Mouse (Mus musculus): Measurements from ENCODE around the gene Ciao2b. TPM values are rescaled to one million over a fixed set of nuclear protein-coding genes. Genes with fewer than 3 reads are reported as not detected.

Gene Ciao2b
- total RNA-seq, 2 experiments from 2014 or later, result 24.9 to 35.8 TPM

GRCm38 (mm10) chr8:104624161-104624560, 17.6 kb downstream of the Ciao2b start, which contains the start of gene Cdh16:
TSS of gene Cdh16 (minus strand) at chr8:104624396.
- DNase-seq (ENCODE audit: extremely low spot score in 1 of 2, low spot score in 1 of 2), result no peak

DNA sequence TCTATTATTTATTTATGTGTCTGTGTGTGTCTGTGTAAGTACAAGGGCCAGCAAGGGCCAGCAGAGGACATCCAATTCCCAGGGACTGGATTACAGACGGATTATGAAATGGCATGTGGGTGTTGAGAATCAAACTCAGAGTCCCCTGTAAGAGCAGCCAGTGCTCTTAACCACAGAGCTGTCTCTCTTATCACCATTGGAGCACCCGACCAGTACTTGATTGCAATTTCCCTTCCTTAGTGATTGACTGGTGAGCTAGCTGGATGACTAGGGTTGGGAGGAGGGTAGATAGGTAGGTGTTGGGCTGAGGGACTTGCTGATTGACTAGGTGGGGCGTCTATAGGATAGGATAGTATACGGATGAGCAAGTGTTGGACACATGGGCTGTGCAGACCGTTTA, 21.0 kb downstream of the Ciao2b start:
- DNase-seq (ENCODE audit: extremely low spot score in 1 of 2, low spot score in 1 of 2), result no peak

GRCm38 (mm10) chr8:104613119-104613518, 28.6 kb downstream of the Ciao2b start:
- DNase-seq (ENCODE audit: extremely low spot score in 1 of 2, low spot score in 1 of 2), result no peak

- no peak for DNase-seq (ENCODE audit: extremely low spot score in 1 of 2, low spot score in 1 of 2)
These were observed 30.2 kb downstream of the Ciao2b start for GRCm38 (mm10) chr8:104611613-104612012.

DNA sequence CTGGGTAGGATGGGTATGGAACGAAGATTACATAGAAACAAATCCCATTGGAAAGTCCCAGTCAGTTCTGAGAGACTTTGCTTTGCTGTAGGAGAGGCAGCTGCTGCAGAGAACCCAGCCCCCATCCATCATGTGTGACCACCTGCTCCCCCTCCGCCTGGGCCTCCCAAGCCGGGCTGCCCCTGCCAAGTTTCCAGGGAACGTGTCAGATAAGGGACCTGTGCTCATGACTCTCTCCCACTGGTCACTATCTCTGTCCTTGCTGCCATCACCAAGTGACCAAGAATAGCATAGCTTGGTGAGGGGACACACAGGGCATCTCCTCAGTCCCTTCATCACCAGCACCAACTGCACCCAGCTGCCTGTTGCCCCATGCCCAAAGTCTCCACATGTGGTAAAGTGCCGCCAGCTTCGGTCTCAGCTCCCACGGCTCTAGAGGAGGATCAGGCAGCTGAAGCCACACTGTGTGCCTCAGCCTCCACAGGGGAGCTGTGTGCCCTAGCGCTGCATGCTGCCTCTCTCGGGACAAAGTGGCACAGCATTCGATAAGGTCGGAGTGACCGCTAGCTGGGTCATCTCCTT, 31.5 kb downstream of the Ciao2b start:
- DNase-seq (ENCODE audit: extremely low spot score in 1 of 2, low spot score in 1 of 2), result no peak

DNA sequence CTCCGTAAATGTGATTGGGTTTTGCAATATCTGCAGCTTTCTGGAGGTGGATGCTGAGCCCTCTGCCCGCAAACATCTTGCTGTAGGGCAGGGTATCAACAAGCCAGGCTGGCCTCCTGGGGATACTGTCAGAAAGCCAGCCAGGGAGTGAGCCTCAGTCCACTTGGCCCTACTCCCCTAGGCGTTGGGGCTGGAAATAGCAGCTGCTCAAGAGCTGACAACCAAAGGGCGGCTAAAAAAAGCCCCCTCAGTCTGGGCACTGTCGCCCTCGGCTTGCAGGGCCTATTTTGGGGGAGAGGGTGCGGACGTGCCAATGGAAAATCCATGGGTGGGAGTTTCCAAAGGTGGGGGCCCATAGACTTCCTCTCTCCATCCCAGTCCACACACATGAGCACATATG, 32.5 kb downstream of the Ciao2b start:
- DNase-seq (ENCODE audit: extremely low spot score in 1 of 2, low spot score in 1 of 2), result no peak

DNA sequence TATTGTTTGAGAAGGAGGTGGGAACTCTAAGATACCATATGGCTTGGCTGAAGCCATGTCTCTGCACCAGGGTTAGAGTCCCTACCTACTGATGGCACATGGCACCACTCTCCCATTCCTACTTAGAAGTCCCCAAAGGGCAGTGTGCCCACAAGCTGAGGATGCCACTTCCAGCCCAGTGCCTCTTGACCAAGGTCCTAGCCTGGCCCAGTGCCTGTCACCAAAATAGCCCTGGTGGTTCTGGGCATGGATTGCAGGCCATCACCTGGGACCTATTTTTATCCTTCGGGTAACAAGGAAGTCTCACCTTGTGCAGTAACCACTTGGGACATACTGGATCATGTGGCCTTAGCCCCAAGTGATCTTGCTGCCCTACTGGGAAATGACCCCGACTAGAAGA, 33.8 kb downstream of the Ciao2b start:
- no peak for DNase-seq (ENCODE audit: extremely low spot score in 1 of 2, low spot score in 1 of 2)

GRCm38 (mm10) chr8:104606329-104606728, 35.4 kb downstream of the Ciao2b start:
- DNase-seq (ENCODE audit: extremely low spot score in 1 of 2, low spot score in 1 of 2), result no peak

- no peak for DNase-seq (ENCODE audit: extremely low spot score in 1 of 2, low spot score in 1 of 2)
These were observed 38.5 kb downstream of the Ciao2b start for GRCm38 (mm10) chr8:104603245-104603593.

DNA sequence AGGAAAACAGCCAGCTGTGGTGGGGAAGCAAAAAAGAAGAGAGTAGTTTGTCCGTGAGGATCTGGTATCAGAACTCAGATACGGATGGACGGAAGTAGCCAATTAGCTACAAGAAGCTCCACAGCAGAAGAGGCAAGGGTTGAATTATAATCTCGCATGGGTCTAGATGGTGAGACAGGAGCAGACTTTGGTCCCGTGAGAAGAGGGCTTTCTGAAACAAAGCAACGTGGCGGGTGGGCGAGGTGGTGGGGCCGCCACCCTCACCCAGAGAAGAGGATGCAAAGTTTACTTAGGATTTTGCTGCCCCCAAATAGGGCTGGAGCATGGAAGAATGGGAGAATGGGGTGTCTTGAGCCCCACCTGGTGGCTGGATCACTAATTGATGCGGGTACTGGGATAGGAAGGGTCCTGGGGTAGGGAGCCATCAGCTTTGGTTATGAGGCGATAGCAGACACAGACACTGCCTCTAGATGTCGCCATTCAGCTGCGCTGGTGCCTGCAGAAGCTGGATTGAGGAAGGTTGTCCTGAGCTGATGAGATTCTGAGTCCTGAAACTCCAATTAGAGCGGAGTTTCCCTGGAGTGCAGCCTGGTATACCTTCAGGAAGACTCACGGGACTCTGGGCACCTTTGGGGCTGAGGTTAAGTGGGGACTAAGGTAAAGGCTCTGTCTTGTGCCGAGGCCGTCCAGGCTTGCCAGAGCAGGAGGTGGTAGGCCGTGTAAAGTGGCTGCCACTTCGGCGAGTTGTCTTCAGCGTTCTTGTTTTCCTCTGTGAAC, 39.1 kb downstream of the Ciao2b start:
- DNase-seq (ENCODE audit: extremely low spot score in 1 of 2, low spot score in 1 of 2), result peak; percentile 49 to 73

GRCm38 (mm10) chr8:104601941-104602371, 39.8 kb downstream of the Ciao2b start:
- no peak for DNase-seq (ENCODE audit: extremely low spot score in 1 of 2, low spot score in 1 of 2)

DNA sequence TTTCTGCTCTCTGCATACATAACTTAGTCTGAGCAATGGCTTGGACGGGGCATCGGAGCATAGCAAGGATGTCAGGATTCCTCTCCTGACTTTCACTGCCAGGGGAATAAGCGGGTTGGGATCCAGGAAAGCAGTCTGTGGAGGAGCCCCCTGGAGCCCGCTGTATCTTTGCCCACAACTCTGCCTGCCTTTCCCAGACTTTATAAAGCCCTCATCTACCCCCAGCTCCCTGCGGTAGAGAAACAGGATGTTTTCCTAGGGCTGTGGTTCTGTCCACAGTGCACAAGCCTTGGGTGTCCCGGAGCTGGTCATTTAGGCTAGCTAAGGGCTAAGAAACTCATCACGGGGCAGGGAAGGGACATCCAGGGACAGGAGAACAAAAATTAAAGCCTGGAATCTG, 40.4 kb downstream of the Ciao2b start:
- DNase-seq (ENCODE audit: extremely low spot score in 1 of 2, low spot score in 1 of 2), result no peak

DNA sequence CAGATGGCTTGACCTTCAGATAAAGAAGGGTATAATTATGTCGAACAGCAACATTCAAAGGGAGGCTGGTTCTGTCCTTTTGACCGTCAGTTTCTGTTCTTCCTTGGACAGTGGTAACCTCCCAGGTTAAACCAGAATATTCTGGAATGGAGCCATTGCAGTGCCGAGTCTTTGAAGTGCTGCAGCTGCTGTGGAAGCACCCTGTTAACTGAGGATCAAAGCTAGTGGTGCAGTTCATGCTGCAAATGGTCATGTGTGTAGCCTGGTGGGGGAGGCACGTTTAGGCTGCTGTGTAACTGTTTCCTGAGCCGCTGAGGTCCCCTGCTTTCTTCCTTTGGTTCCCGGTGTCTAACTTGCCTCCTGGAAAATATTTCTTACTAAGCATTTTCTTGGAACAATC, 43.3 kb downstream of the Ciao2b start:
- no peak for DNase-seq (ENCODE audit: extremely low spot score in 1 of 2, low spot score in 1 of 2)

DNA sequence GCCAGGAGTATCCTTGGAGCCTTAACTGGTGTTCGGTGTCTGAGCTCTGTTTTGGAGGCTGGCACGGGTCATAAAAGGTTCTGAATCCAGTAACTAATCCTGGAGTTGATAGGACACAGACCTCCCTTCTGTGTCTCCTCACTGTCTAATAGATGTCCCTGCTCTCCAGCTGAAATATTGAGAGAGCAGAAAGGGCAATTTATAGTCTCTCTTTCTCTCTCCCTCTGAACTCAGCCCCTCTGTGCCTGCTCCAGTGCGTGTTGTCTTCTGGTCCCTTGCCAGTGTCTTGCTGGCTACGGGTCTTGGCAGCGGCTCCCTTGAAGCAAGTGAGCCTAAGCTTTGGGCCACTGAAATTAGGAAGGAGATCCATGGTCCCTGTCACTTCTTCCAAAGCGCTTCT, 44.1 kb downstream of the Ciao2b start:
- no peak for DNase-seq (ENCODE audit: extremely low spot score in 1 of 2, low spot score in 1 of 2)

DNA sequence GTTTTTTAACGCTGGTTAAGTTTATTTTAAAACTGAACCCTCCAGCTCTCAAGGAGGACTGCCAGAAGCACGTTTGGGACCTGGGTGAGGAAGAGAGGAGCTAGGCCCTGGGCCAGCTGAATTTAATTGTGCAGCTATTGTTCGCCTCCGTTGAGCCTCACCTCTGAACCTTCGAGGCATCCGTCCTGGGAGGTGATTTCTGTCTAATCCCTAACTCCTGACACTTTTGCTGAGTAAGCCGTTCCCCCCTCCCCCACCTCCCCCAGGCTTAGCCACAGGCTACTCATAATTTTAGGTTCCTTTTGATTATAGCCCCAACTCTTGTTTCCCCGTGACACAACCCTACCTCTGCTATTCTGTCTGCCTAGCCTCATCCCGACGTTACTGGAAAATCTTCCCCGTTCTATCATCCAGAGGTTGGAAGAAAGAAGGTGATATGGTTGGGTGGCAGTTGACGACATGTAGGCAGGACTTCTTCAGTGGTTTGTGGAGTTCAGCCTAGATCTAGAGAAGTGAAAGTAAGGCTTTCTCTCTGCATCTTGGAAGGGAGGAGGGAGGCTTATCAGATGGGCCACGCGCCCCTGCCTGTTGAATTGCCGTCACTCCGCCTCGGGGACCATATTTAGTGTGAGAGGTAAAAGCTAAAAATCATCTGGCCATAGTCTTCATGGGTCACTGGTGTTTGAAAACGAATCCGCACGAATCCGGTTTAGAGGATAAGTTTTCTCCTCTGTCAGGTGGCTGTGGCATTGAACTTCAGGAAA, 45.8 kb downstream of the Ciao2b start:
- no peak for DNase-seq (ENCODE audit: extremely low spot score in 1 of 2, low spot score in 1 of 2)

- no peak for DNase-seq (ENCODE audit: extremely low spot score in 1 of 2, low spot score in 1 of 2)
These were observed 47.0 kb downstream of the Ciao2b start for GRCm38 (mm10) chr8:104594611-104595362.

- DNase-seq (ENCODE audit: extremely low spot score in 1 of 2, low spot score in 1 of 2), result no peak
These were observed 48.0 kb downstream of the Ciao2b start for GRCm38 (mm10) chr8:104593536-104594325.

- no peak for DNase-seq (ENCODE audit: extremely low spot score in 1 of 2, low spot score in 1 of 2)
These were observed 49.2 kb downstream of the Ciao2b start for GRCm38 (mm10) chr8:104592566-104592965.

DNA sequence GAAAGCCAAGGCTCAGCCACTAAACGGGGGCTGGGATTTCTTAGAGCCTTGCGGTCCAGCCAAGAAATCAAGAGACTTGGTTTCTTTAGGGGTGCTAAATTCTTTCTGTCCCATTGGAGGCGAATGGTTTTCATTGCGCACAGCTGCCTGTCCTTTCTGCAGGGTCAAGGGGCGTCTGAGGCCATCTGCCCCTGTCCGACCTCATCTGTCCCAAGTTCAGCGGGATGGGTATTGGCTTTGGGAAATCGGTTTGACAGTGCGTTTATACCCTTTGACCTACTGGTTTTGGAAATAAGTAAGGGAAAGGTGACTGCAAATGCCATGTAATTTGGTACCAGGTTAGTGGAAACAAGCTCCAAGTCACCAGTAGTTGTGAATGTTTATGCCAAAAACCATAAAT, 49.9 kb downstream of the Ciao2b start:
- DNase-seq (ENCODE audit: extremely low spot score in 1 of 2, low spot score in 1 of 2), result no peak
